ENCODE assay signal across 8 mouse cellular contexts in genomic region chr6:134981231-134982062, GRCm38 (mm10). TPM values are rescaled to one million over a fixed set of nuclear protein-coding genes. Genes with fewer than 3 reads are reported as not detected.
A peak's percentile ranks its signal among the peaks of the same experiment; 100 is the strongest.
DNase-seq lines count a peak whose midpoint lies in the region; ATAC-seq and TF ChIP-seq lines count a peak whose summit lies in the region.

Gene Apold1, plus strand, starts transcription at chr6:134981718.

- WGBS in heart, embryonic 12.5 days = 46% methylated on average over 22 of the region's 22 CpGs
- whole genome bisulfite sequencing in kidney, embryonic 14.5 days = 41% methylated on average over 22 of the region's 22 CpGs
- 28% methylated on average over 22 of the region's 22 CpGs for WGBS in spleen, adult 2 months

- peak; percentile 64; the same call in 1 of the 2 replicates for TF ChIP-seq EP300 in ES-Bruce4 (IDR thresholded peaks at IDR 0.05; ENCODE audit: insufficient read depth, low read depth, low read length)

- H3K36me3 ChIP-seq in ES-Bruce4 (ENCODE audit: control insufficient read depth, insufficient read depth, low read length, poor library complexity, severe bottlenecking) = no peaks in the 10 kb centered on the region
- no peaks in the 10 kb centered on the region for H3K36me3 ChIP-seq in heart, embryonic 12.5 days
- no peaks in the 10 kb centered on the region for H3K36me3 ChIP-seq in kidney, embryonic 14.5 days (ENCODE audit: control insufficient read depth, insufficient read depth, low read length)
- no peaks in the 10 kb centered on the region for H3K36me3 ChIP-seq in spleen, adult 2 months (ENCODE audit: control insufficient read depth, insufficient read depth, low read length)

- no peaks in the 10 kb centered on the region; the same call in 1 of the 2 replicates for H3K27me3 ChIP-seq in ES-Bruce4 (ENCODE audit: control insufficient read depth, insufficient read depth, low read length, poor library complexity, severe bottlenecking)
- H3K27me3 ChIP-seq in heart, embryonic 12.5 days (replicated peaks) = no peaks in the 10 kb centered on the region
- peaks cover 8% of the 10 kb centered on the region for H3K27me3 ChIP-seq in kidney, embryonic 14.5 days (ENCODE audit: control insufficient read depth, insufficient read depth, low read length)
- H3K27me3 ChIP-seq in spleen, adult 2 months (ENCODE audit: control insufficient read depth, insufficient read depth, low read length) = no peaks in the 10 kb centered on the region

- H3K4me3 ChIP-seq in ES-Bruce4 (ENCODE audit: low read depth, low read length) = no peak within 1 kb of the TSS
- peak within 1 kb of the TSS; percentile 61 for H3K4me3 ChIP-seq in heart, embryonic 12.5 days
- H3K4me3 ChIP-seq in kidney, embryonic 14.5 days (ENCODE audit: low read length) = peak within 1 kb of the TSS; percentile 14; the same call in 1 of the 2 replicates
- peak within 1 kb of the TSS; percentile 51 for H3K4me3 ChIP-seq in spleen, adult 2 months (ENCODE audit: extremely low read depth, insufficient read depth, insufficient read length)

- no peaks in the 10 kb centered on the region for H3K9me3 ChIP-seq in ES-Bruce4 (replicated peaks; ENCODE audit: control insufficient read depth, insufficient read depth, low read length, poor library complexity, severe bottlenecking)
- no peaks in the 10 kb centered on the region for H3K9me3 ChIP-seq in heart, embryonic 12.5 days (replicated peaks)
- H3K9me3 ChIP-seq in kidney, embryonic 14.5 days (ENCODE audit: control insufficient read depth, low read length) = no peaks in the 10 kb centered on the region

- TF ChIP-seq POLR2A in ES-Bruce4 (IDR thresholded peaks at IDR 0.05; ENCODE audit: insufficient read depth, low read length) = no peak
- no peak for TF ChIP-seq POLR2A in spleen, adult 2 months (IDR thresholded peaks at IDR 0.05; ENCODE audit: low read depth, low read length)

- no peak within 1 kb of the TSS for H3K27ac ChIP-seq in ES-Bruce4 (ENCODE audit: insufficient read depth, low read length)
- peak within 1 kb of the TSS; percentile 41 for H3K27ac ChIP-seq in heart, embryonic 12.5 days (ENCODE audit: poor library complexity, severe bottlenecking)
- H3K27ac ChIP-seq in kidney, embryonic 14.5 days (ENCODE audit: low read depth, low read length) = no peak within 1 kb of the TSS
- H3K27ac ChIP-seq in spleen, adult 2 months (ENCODE audit: insufficient read depth, low read length) = peak within 1 kb of the TSS; percentile 43

- no peak for TF ChIP-seq CTCF in ES-Bruce4 (IDR thresholded peaks at IDR 0.05; ENCODE audit: low read depth, low read length)
- no peak for TF ChIP-seq CTCF in spleen, adult 2 months (IDR thresholded peaks at IDR 0.05; ENCODE audit: extremely low read depth, insufficient read depth, insufficient read length, insufficient replicate concordance)

- H3K9ac ChIP-seq in ES-Bruce4 (ENCODE audit: low read depth, poor library complexity, severe bottlenecking) = no peak within 1 kb of the TSS
- H3K9ac ChIP-seq in heart, embryonic 12.5 days = peak within 1 kb of the TSS; percentile 49
- no peak within 1 kb of the TSS for H3K9ac ChIP-seq in kidney, embryonic 14.5 days (ENCODE audit: low read depth, low read length)

- peaks cover 6% of the 10 kb centered on the region for H3K4me1 ChIP-seq in ES-Bruce4 (ENCODE audit: control insufficient read depth, insufficient read depth, low read length)
- H3K4me1 ChIP-seq in heart, embryonic 12.5 days (replicated peaks) = peaks cover 22% of the 10 kb centered on the region
- H3K4me1 ChIP-seq in kidney, embryonic 14.5 days (ENCODE audit: control insufficient read depth, insufficient read depth, low read length) = no peaks in the 10 kb centered on the region
- H3K4me1 ChIP-seq in spleen, adult 2 months (ENCODE audit: control insufficient read depth, insufficient read depth, insufficient read length) = peaks cover 13% of the 10 kb centered on the region

- peak; percentile 47 for DNase-seq in c-Kit-positive CD71-positive TER-119-negative erythroid progenitor cells, embryonic 14.5 days (ENCODE audit: low read depth)
- peak; percentile 59 for DNase-seq in lung, postnatal 10 days
- peak; percentile 33 to 45 for DNase-seq in spleen, adult 2 months (ENCODE audit: low read depth in 1 of 2, low spot score in 2 of 2)
- DNase-seq in layer of hippocampus, adult 9-11 months = no peak
- no peak for DNase-seq in layer of hippocampus, adult 9-10 months (ENCODE audit: low spot score)

- peak within 1 kb of the TSS; percentile 85 for H3K4me2 ChIP-seq in heart, embryonic 12.5 days
- H3K4me2 ChIP-seq in kidney, embryonic 14.5 days (replicated peaks; ENCODE audit: low read depth, low read length) = peak within 1 kb of the TSS; percentile 8

- ATAC-seq in heart, embryonic 12.5 days (ENCODE audit: insufficient number of reproducible peaks, low FRiP score) = peak; percentile 52; the same call in 1 of the 2 replicates
- ATAC-seq in kidney, embryonic 14.5 days (ENCODE audit: low FRiP score, low TSS enrichment) = no peak

RNA-seq across cellular contexts. Expression of gene Apold1, which starts in this region (rescaled TPM):
- polyA plus RNA-seq in ES-Bruce4 (2011; ENCODE audit: insufficient read depth, insufficient read length, low read depth, missing spikeins) = 0.39 and 0.49 TPM in 2 replicates
- 5.4 and 5.8 TPM in 2 replicates for polyA plus RNA-seq in heart, embryonic 12.5 days (2016; fragmentation: Nextera tagmentation; extraction: Ambion mirVana)
- polyA plus RNA-seq in kidney, embryonic 14.5 days (2014; fragmentation: Nextera tagmentation; extraction: Ambion mirVana) = 4.4 and 4.6 TPM in 2 replicates
- 1.1 TPM in 2 replicates for polyA plus RNA-seq in spleen, adult 2 months (2012; rRNA removed)

Comparison
In these comparisons a context has a peak if more than half of its experiments do, and no peak if none do; other contexts are left out.
1. H3K27ac ChIP-seq: peak in heart, embryonic 12.5 days (single experiment) and spleen, adult 2 months (single experiment); none in ES-Bruce4 (single experiment) and kidney, embryonic 14.5 days (single experiment).
2. DNase-seq: peak in c-Kit-positive CD71-positive TER-119-negative erythroid progenitor cells, embryonic 14.5 days (single experiment), lung, postnatal 10 days (single experiment) and spleen, adult 2 months (2 of 2); none in layer of hippocampus, adult 9-11 months (single experiment) and layer of hippocampus, adult 9-10 months (single experiment).